Comparison of ENCODE assay signal across 25 mouse cellular contexts in genomic region chr12:108926606-108927111, GRCm38 (mm10). TPM values are rescaled to one million over a fixed set of nuclear protein-coding genes. Genes with fewer than 3 reads are reported as not detected.
A peak's percentile ranks its signal among the peaks of the same experiment; 100 is the strongest.
DNase-seq lines count a peak whose midpoint lies in the region; ATAC-seq and TF ChIP-seq lines count a peak whose summit lies in the region.
"Had no signal": no experiment of that assay in that cellular context is flagged by ENCODE, and none has a peak within 500 bp of the region (broad histone marks: within the 10 kb centered on the region; RNA-seq: fewer than 3 reads in every experiment).

No protein-coding gene starts in this region.

- peaks cover 21% of the 10 kb centered on the region for H3K4me1 ChIP-seq in forebrain, embryonic 12.5 days
- H3K4me1 ChIP-seq in forebrain, embryonic 13.5 days, result peaks cover 10% of the 10 kb centered on the region
- H3K4me1 ChIP-seq in midbrain, embryonic 11.5 days (ENCODE audit: control insufficient read depth, insufficient read depth, low read length), result no peaks in the 10 kb centered on the region
- H3K4me1 ChIP-seq in midbrain, embryonic 15.5 days, result peaks cover 21% of the 10 kb centered on the region
- H3K4me1 ChIP-seq in hindbrain, embryonic 15.5 days (replicated peaks), result peaks cover 29% of the 10 kb centered on the region
- H3K4me1 ChIP-seq: heart, embryonic 15.5 days; liver, embryonic 15.5 days had no signal

- H3K36me3 ChIP-seq in forebrain, embryonic 12.5 days (replicated peaks), result no peaks in the 10 kb centered on the region
- no peaks in the 10 kb centered on the region for H3K36me3 ChIP-seq in forebrain, embryonic 13.5 days (ENCODE audit: poor library complexity, severe bottlenecking)
- no peaks in the 10 kb centered on the region for H3K36me3 ChIP-seq in midbrain, embryonic 11.5 days (ENCODE audit: control insufficient read depth, insufficient read depth, low read length)
- H3K36me3 ChIP-seq in midbrain, embryonic 15.5 days (replicated peaks), result no peaks in the 10 kb centered on the region
- no peaks in the 10 kb centered on the region for H3K36me3 ChIP-seq in hindbrain, embryonic 15.5 days
- H3K36me3 ChIP-seq: heart, embryonic 10.5 days; heart, embryonic 15.5 days; kidney, embryonic 15.5 days; limb, embryonic 12.5 days; liver, embryonic 15.5 days had no signal

- H3K27ac ChIP-seq in forebrain, embryonic 12.5 days, result no peak overlapping the region
- H3K27ac ChIP-seq in forebrain, embryonic 13.5 days, result no peak overlapping the region
- no peak overlapping the region for H3K27ac ChIP-seq in midbrain, embryonic 11.5 days (ENCODE audit: low read depth, low read length)
- H3K27ac ChIP-seq in midbrain, embryonic 15.5 days, result no peak overlapping the region
- H3K27ac ChIP-seq in hindbrain, embryonic 15.5 days (replicated peaks), result 0 out of 2 replicates have a peak overlapping the region, but pooled peaks have one; percentile 37
- H3K27ac ChIP-seq: heart, embryonic 10.5 days; heart, embryonic 15.5 days; kidney, embryonic 15.5 days; limb, embryonic 12.5 days; liver, embryonic 15.5 days had no signal

- TF ChIP-seq CTCF in brain, embryonic 14.5 days (IDR thresholded peaks at IDR 0.05; ENCODE audit: borderline replicate concordance, extremely low read depth, insufficient read depth, insufficient read length), result no peak

- DNase-seq in midbrain, embryonic 11.5 days (ENCODE audit: low spot score, missing footprints), result peak; percentile 77
- DNase-seq in brain, embryonic 14.5 days (ENCODE audit: low read depth), result peak; percentile 56
- DNase-seq in cerebellum, postnatal 25 days, result no peak
- DNase-seq: adrenal gland, postnatal 10 days; cerebellum, adult 11 months; cerebellum, adult 9-10 months; gastrocnemius, postnatal 25 days; heart, adult 11 months; kidney, postnatal 25 days; lung, embryonic 14.5 days; lung, postnatal 14 days; thymus, adult 2 months; thymus, postnatal 36 days had no signal

- 60% methylated on average over 9 of the region's 11 CpGs for WGBS in forebrain, embryonic 12.5 days
- WGBS in forebrain, embryonic 13.5 days, result 68% methylated on average over 9 of the region's 11 CpGs
- WGBS in midbrain, embryonic 11.5 days, result 62% methylated on average over 9 of the region's 11 CpGs
- 42% methylated on average over 9 of the region's 11 CpGs for WGBS in midbrain, embryonic 15.5 days
- WGBS in hindbrain, embryonic 15.5 days, result 39% methylated on average over 8 of the region's 11 CpGs

- H3K27me3 ChIP-seq in forebrain, embryonic 12.5 days, result no peaks in the 10 kb centered on the region
- H3K27me3 ChIP-seq in forebrain, embryonic 13.5 days, result no peaks in the 10 kb centered on the region
- no peaks in the 10 kb centered on the region for H3K27me3 ChIP-seq in midbrain, embryonic 11.5 days (ENCODE audit: control insufficient read depth, insufficient read depth, low read length)
- H3K27me3 ChIP-seq in midbrain, embryonic 15.5 days (replicated peaks), result no peaks in the 10 kb centered on the region
- no peaks in the 10 kb centered on the region for H3K27me3 ChIP-seq in hindbrain, embryonic 15.5 days
- H3K27me3 ChIP-seq: heart, embryonic 15.5 days; kidney, embryonic 15.5 days; liver, embryonic 15.5 days had no signal

- H3K4me3 ChIP-seq in forebrain, embryonic 12.5 days (replicated peaks), result no peak overlapping the region
- no peak overlapping the region for H3K4me3 ChIP-seq in forebrain, embryonic 13.5 days
- no peak overlapping the region for H3K4me3 ChIP-seq in midbrain, embryonic 11.5 days (ENCODE audit: low read depth, low read length)
- no peak overlapping the region for H3K4me3 ChIP-seq in midbrain, embryonic 15.5 days
- H3K4me3 ChIP-seq in hindbrain, embryonic 15.5 days, result no peak overlapping the region
- H3K4me3 ChIP-seq: erythroblast, embryonic 14.5 days; heart, embryonic 10.5 days; heart, embryonic 15.5 days; kidney, embryonic 15.5 days; limb, embryonic 12.5 days; liver, embryonic 15.5 days had no signal

- H3K4me2 ChIP-seq in forebrain, embryonic 12.5 days, result no peak overlapping the region
- no peak overlapping the region for H3K4me2 ChIP-seq in forebrain, embryonic 13.5 days
- H3K4me2 ChIP-seq in midbrain, embryonic 11.5 days, result no peak overlapping the region
- H3K4me2 ChIP-seq in midbrain, embryonic 15.5 days, result no peak overlapping the region
- H3K4me2 ChIP-seq in hindbrain, embryonic 15.5 days, result no peak overlapping the region
- H3K4me2 ChIP-seq: heart, embryonic 15.5 days; kidney, embryonic 15.5 days; limb, embryonic 12.5 days; liver, embryonic 15.5 days; lung, embryonic 14.5 days had no signal

- no peaks in the 10 kb centered on the region for H3K9me3 ChIP-seq in forebrain, embryonic 12.5 days
- no peaks in the 10 kb centered on the region for H3K9me3 ChIP-seq in forebrain, embryonic 13.5 days (replicated peaks)
- no peaks in the 10 kb centered on the region for H3K9me3 ChIP-seq in midbrain, embryonic 11.5 days (ENCODE audit: control insufficient read depth, low read length)
- no peaks in the 10 kb centered on the region for H3K9me3 ChIP-seq in midbrain, embryonic 15.5 days
- no peaks in the 10 kb centered on the region for H3K9me3 ChIP-seq in hindbrain, embryonic 15.5 days
- H3K9me3 ChIP-seq: G1E; heart, embryonic 10.5 days; heart, embryonic 15.5 days; kidney, embryonic 15.5 days; limb, embryonic 12.5 days; liver, embryonic 15.5 days had no signal

- H3K9ac ChIP-seq in forebrain, embryonic 12.5 days, result no peak overlapping the region
- no peak overlapping the region for H3K9ac ChIP-seq in forebrain, embryonic 13.5 days
- no peak overlapping the region for H3K9ac ChIP-seq in midbrain, embryonic 11.5 days (ENCODE audit: low read length)
- no peak overlapping the region for H3K9ac ChIP-seq in midbrain, embryonic 15.5 days
- H3K9ac ChIP-seq in hindbrain, embryonic 15.5 days, result no peak overlapping the region
- H3K9ac ChIP-seq: heart, embryonic 15.5 days; kidney, embryonic 15.5 days; limb, embryonic 12.5 days; liver, embryonic 15.5 days; lung, embryonic 14.5 days had no signal

- no peak for TF ChIP-seq POLR2A in brain, embryonic 14.5 days (IDR thresholded peaks at IDR 0.05; ENCODE audit: borderline replicate concordance, extremely low read depth, insufficient read depth, insufficient read length, poor library complexity, severe bottlenecking)

- ATAC-seq in forebrain, embryonic 12.5 days (ENCODE audit: low FRiP score), result peak; percentile 39; the same call in 1 of the 2 replicates
- no peak for ATAC-seq in forebrain, embryonic 13.5 days
- peak; percentile 75 for ATAC-seq in midbrain, embryonic 11.5 days (ENCODE audit: low FRiP score)
- ATAC-seq in midbrain, embryonic 15.5 days (replicated peaks), result no peak
- ATAC-seq in hindbrain, embryonic 15.5 days (ENCODE audit: low FRiP score, low read depth), result no peak
- ATAC-seq: intestine, postnatal 0 days had no signal

RNA-seq across cellular contexts. Expression of gene Wars, which starts 32.7 kb away (rescaled TPM):
- 126 and 130 TPM in 2 replicates for polyA plus RNA-seq in forebrain, embryonic 12.5 days (2016; fragmentation: Nextera tagmentation; extraction: Ambion mirVana)
- 103 and 111 TPM in 2 replicates for polyA plus RNA-seq in forebrain, embryonic 13.5 days (2015; fragmentation: Nextera tagmentation; extraction: Ambion mirVana)
- polyA plus RNA-seq in midbrain, embryonic 11.5 days (2014; fragmentation: Nextera tagmentation; extraction: Ambion mirVana), result 128 TPM in 2 replicates
- 103 and 104 TPM in 2 replicates for polyA plus RNA-seq in midbrain, embryonic 15.5 days (2015; fragmentation: Nextera tagmentation; extraction: Ambion mirVana)
- polyA plus RNA-seq in brain, embryonic 14.5 days (2012; rRNA removed), result 107 and 119 TPM in 2 replicates
- polyA plus RNA-seq in hindbrain, embryonic 15.5 days (2015; fragmentation: Nextera tagmentation; extraction: Ambion mirVana), result 101 and 105 TPM in 2 replicates

RNA-seq across cellular contexts. Expression of gene Wdr25, which starts 33.2 kb away (rescaled TPM):
- polyA plus RNA-seq in forebrain, embryonic 12.5 days (2016; fragmentation: Nextera tagmentation; extraction: Ambion mirVana), result 7.2 and 7.6 TPM in 2 replicates
- polyA plus RNA-seq in forebrain, embryonic 13.5 days (2015; fragmentation: Nextera tagmentation; extraction: Ambion mirVana), result 9.9 and 10.4 TPM in 2 replicates
- polyA plus RNA-seq in midbrain, embryonic 11.5 days (2014; fragmentation: Nextera tagmentation; extraction: Ambion mirVana), result 4.7 and 5.0 TPM in 2 replicates
- 5.2 and 7.2 TPM in 2 replicates for polyA plus RNA-seq in midbrain, embryonic 15.5 days (2015; fragmentation: Nextera tagmentation; extraction: Ambion mirVana)
- polyA plus RNA-seq in brain, embryonic 14.5 days (2012; rRNA removed), result 11.0 and 13.8 TPM in 2 replicates
- 4.6 and 6.0 TPM in 2 replicates for polyA plus RNA-seq in hindbrain, embryonic 15.5 days (2015; fragmentation: Nextera tagmentation; extraction: Ambion mirVana)

Comparison
In these comparisons a context has a peak if more than half of its experiments do, and no peak if none do; other contexts are left out.
1. ATAC-seq: peak in forebrain, embryonic 12.5 days (single experiment) and midbrain, embryonic 11.5 days (single experiment); none in forebrain, embryonic 13.5 days (single experiment), midbrain, embryonic 15.5 days (single experiment) and hindbrain, embryonic 15.5 days (single experiment).
2. DNase-seq: peak in midbrain, embryonic 11.5 days (single experiment) and brain, embryonic 14.5 days (single experiment); none in cerebellum, postnatal 25 days (0 of 2).